Mouse (Mus musculus): ENCODE results near the gene Ophn1. TPM values are rescaled to one million over a fixed set of nuclear protein-coding genes. Genes with fewer than 3 reads are reported as not detected.

Ophn1 gene
- total and polyA plus RNA-seq, 3 experiments, result not detected

DNA sequence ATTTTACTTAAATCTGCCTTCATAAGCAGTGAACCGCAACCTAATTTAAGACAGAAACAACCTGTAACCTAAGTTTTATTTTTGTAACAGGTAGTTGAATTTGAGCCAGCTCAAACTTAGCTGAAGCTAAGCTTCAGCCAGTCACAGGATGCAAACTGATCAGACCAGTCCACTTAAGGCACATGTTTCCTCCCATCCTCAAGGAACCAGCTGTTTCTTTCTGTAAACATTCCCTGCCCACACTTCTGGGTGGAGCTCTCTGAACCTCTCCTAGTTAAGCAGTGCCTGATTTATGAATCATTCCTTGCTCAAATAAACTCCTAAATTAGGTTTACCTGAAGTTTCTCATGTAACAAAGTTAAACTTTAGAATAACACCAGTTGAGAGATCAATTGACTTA, 54.8 kb downstream of the Ophn1 start:
- no peaks in the 10 kb centered on the region for H3K27me3 ChIP-seq (ENCODE audit: control insufficient read depth in 1 of 2, insufficient read depth in 2 of 2, low read length in 2 of 2)
- H3K79me2 ChIP-seq (ENCODE audit: control insufficient read depth, insufficient read depth, low read length, poor library complexity), result no peaks in the 10 kb centered on the region
- no peaks in the 10 kb centered on the region for H3K4me1 ChIP-seq (ENCODE audit: control insufficient read depth in 1 of 2, insufficient read depth in 2 of 2, low read length in 2 of 2)
- H3K9me3 ChIP-seq (replicated peaks; ENCODE audit: insufficient read depth, low read length), result no peaks in the 10 kb centered on the region
- TF ChIP-seq MAFK (IDR thresholded peaks at IDR 0.05; ENCODE audit: borderline replicate concordance, low read depth, low read length), result no peak
- TF ChIP-seq MYB (IDR thresholded peaks at IDR 0.05; ENCODE audit: low read depth, low read length), result no peak
- TF ChIP-seq USF2 (IDR thresholded peaks at IDR 0.05; ENCODE audit: borderline replicate concordance in 1 of 2, insufficient read depth in 1 of 2, low read depth in 1 of 2, low read length in 2 of 2), result no peak
- TF ChIP-seq ELF1 (IDR thresholded peaks at IDR 0.05; ENCODE audit: low read depth, low read length), result no peak
- TF ChIP-seq MAZ (IDR thresholded peaks at IDR 0.05; ENCODE audit: low read depth, low read length), result no peak
- no peak for TF ChIP-seq UBTF (IDR thresholded peaks at IDR 0.05; ENCODE audit: borderline replicate concordance, insufficient read depth, low read depth, low read length)
- TF ChIP-seq MAX (IDR thresholded peaks at IDR 0.05; ENCODE audit: low read length), result no peak
- no peak for TF ChIP-seq NRF1 (IDR thresholded peaks at IDR 0.05; ENCODE audit: insufficient read depth, low read depth, low read length, poor library complexity, severe bottlenecking)
- TF ChIP-seq RAD21 (IDR thresholded peaks at IDR 0.05; ENCODE audit: low read depth, low read length), result no peak
- H3K36me3 ChIP-seq (ENCODE audit: control insufficient read depth in 1 of 2, insufficient read depth in 2 of 2, low read length in 2 of 2), result no peaks in the 10 kb centered on the region
- no peak overlapping the region for H3K4me3 ChIP-seq (ENCODE audit: control insufficient read depth in 1 of 2, insufficient read depth in 1 of 2, low read depth in 2 of 2, low read length in 2 of 2)
- no peak overlapping the region for H3K27ac ChIP-seq (ENCODE audit: control insufficient read depth, low read depth, low read length)
- no peak overlapping the region for H3K9ac ChIP-seq (ENCODE audit: control insufficient read depth, low read depth, low read length, poor library complexity, severe bottlenecking)
- no peak for DNase-seq (ENCODE audit: low read depth, low spot score)

DNA sequence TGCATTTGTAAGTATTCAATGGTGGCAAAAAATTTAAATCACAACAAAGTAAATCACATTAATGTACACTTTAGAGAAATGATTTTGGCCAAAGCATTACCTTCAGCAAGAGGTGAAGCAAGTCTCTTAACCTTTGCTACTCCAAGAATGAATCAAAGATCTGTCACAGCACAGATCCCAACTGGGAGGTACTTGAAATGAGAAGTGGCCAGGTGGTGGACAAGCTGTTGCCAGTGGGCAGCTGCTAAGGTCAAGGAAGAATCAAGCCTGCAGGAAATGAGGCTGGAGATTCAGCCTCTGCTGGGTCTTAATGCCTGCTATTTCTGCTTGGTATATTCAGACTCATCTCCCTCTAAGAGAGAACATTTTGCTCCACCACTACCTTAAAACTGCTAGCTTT, 87.0 kb downstream of the Ophn1 start:
- Histone ChIP-seq H3K4me3 (ENCODE audit: control insufficient read depth in 1 of 2, insufficient read depth in 1 of 2, low read depth in 2 of 2, low read length in 2 of 2) (no peak overlapping the region), H3K36me3 (ENCODE audit: control insufficient read depth in 1 of 2, insufficient read depth in 2 of 2, low read length in 2 of 2) (no peaks in the 10 kb centered on the region), H3K79me2 (ENCODE audit: control insufficient read depth, insufficient read depth, low read length, poor library complexity) (no peaks in the 10 kb centered on the region), H3K27me3 (ENCODE audit: control insufficient read depth in 1 of 2, insufficient read depth in 2 of 2, low read length in 2 of 2) (no peaks in the 10 kb centered on the region), H3K4me1 (ENCODE audit: control insufficient read depth in 1 of 2, insufficient read depth in 2 of 2, low read length in 2 of 2) (no peaks in the 10 kb centered on the region), H3K27ac (ENCODE audit: control insufficient read depth, low read depth, low read length) (no peak overlapping the region), H3K9me3 (replicated peaks; ENCODE audit: insufficient read depth, low read length) (no peaks in the 10 kb centered on the region), H3K9ac (ENCODE audit: control insufficient read depth, low read depth, low read length, poor library complexity, severe bottlenecking) (no peak overlapping the region)
- TF ChIP-seq POLR2AphosphoS5 (IDR thresholded peaks at IDR 0.05; ENCODE audit: borderline replicate concordance, low read depth, low read length) (no peak), ELF1 (IDR thresholded peaks at IDR 0.05; ENCODE audit: low read depth, low read length) (no peak), ZKSCAN1 (IDR thresholded peaks at IDR 0.05; ENCODE audit: low read depth, low read length) (no peak), ZNF384 (IDR thresholded peaks at IDR 0.05; ENCODE audit: low read depth, low read length) (no peak), MYB (IDR thresholded peaks at IDR 0.05; ENCODE audit: low read depth, low read length) (no peak), ETS1 (IDR thresholded peaks at IDR 0.05; ENCODE audit: low read depth, low read length) (no peak), MAFK (IDR thresholded peaks at IDR 0.05; ENCODE audit: borderline replicate concordance, low read depth, low read length) (no peak), RCOR1 (IDR thresholded peaks at IDR 0.05; ENCODE audit: low read depth, low read length) (no peak), SMC3 (IDR thresholded peaks at IDR 0.05; ENCODE audit: low read depth, low read length) (no peak), ZC3H11A (IDR thresholded peaks at IDR 0.05; ENCODE audit: low read depth, low read length) (no peak), CTCF (IDR thresholded peaks at IDR 0.05 in 2 of 3, conservative IDR thresholded peaks at IDR 0.05 in 1 of 3; ENCODE audit: control insufficient read depth in 1 of 3, insufficient read depth in 1 of 3, low read depth in 2 of 3, low read length in 3 of 3, poor library complexity in 1 of 3, severe bottlenecking in 1 of 3) (no peak), POLR2A (IDR thresholded peaks at IDR 0.05; ENCODE audit: control insufficient read depth in 1 of 2, insufficient read depth in 1 of 2, low read depth in 1 of 2, low read length in 2 of 2, poor library complexity in 1 of 2) (no peak), SIN3A (IDR thresholded peaks at IDR 0.05; ENCODE audit: low read length) (no peak)
- DNase-seq (ENCODE audit: low read depth, low spot score), result no peak
